Mouse (Mus musculus) liver, postnatal 0 days (tissue): Measurements from ENCODE around the gene Ntm.

Experiments
- CTCF ChIP-seq: sonication (generic); IDR thresholded peaks from 2 replicates; pipeline ENCODE4 v1.5.1; 2016; ENCODE audit warnings: antibody characterized with exemption, low read depth
- EP300 ChIP-seq: IDR thresholded peaks from 2 replicates; pipeline ENCODE4 v1.6.1; 2016; ENCODE audit warnings: antibody characterized with exemption, low read depth, mild to moderate bottlenecking

DNA sequence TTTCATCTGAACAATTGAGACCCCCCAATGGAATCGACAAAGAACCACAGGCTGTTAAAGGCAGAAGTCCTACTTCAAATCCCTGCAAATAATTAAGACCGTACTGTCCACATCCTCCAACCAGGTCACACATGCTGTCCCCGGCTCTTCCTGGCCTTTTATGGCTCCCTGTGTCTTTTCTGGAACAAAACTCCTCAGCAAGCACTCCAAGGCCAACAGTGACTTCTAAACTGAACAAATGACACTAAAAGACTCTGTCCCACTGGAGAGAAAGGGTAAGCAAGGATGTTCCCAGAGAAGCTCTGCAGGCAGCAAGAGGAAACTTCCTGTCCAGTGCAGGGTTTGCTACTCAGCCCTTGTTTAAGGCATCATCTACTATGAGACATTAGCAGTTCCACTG, 532.8 kb downstream of the Ntm start:
- TF ChIP-seq CTCF, result no peak
- no peak for TF ChIP-seq EP300
